9 mouse cellular contexts compared by ENCODE assay signal in genomic region chr6:113881561-113882243, GRCm38 (mm10).
DNase-seq lines count a peak whose midpoint lies in the region.
"Had no signal": no experiment of that assay in that cellular context is flagged by ENCODE, and none has a peak within 500 bp of the region (broad histone marks: within the 10 kb centered on the region; RNA-seq: fewer than 3 reads in every experiment).

No protein-coding gene starts in this region.

- peak; percentile 41 to 64 for DNase-seq in heart, postnatal 10 days
- no peak for DNase-seq in heart, adult 9 months (ENCODE audit: low spot score in 2 of 2)
- DNase-seq in right cerebral cortex, adult 18-20 months: peak; percentile 58
- no peak for DNase-seq in right cerebral cortex, postnatal 4 days
- DNase-seq in forelimb bud, embryonic 11.5 days (ENCODE audit: low read depth, low spot score): peak; percentile 70
- DNase-seq in testis, postnatal 14 days (ENCODE audit: low spot score): peak; percentile 23
- no peak for DNase-seq in cerebellum, adult 8-10 months
- DNase-seq in frontal cortex, postnatal 10 days (ENCODE audit: low spot score in 2 of 2): no peak
- DNase-seq: spleen, adult 18-20 months had no signal

- intact Hi-C loops in heart, postnatal 10 days (cut with DNase I): no loop called here

Comparison
In these comparisons a context has a peak if more than half of its experiments do, and no peak if none do; other contexts are left out.
1. DNase-seq: peak in heart, postnatal 10 days (2 of 2), right cerebral cortex, adult 18-20 months (single experiment), forelimb bud, embryonic 11.5 days (single experiment) and testis, postnatal 14 days (single experiment); none in heart, adult 9 months (0 of 2), right cerebral cortex, postnatal 4 days (single experiment), cerebellum, adult 8-10 months (single experiment) and frontal cortex, postnatal 10 days (0 of 2).